Mouse (Mus musculus): ENCODE results near the gene Ephx3. TPM values are rescaled to one million over a fixed set of nuclear protein-coding genes. Genes with fewer than 3 reads are reported as not detected.

Ephx3 gene
- polyA plus RNA-seq, 1 experiment, result 0.12 TPM

DNA sequence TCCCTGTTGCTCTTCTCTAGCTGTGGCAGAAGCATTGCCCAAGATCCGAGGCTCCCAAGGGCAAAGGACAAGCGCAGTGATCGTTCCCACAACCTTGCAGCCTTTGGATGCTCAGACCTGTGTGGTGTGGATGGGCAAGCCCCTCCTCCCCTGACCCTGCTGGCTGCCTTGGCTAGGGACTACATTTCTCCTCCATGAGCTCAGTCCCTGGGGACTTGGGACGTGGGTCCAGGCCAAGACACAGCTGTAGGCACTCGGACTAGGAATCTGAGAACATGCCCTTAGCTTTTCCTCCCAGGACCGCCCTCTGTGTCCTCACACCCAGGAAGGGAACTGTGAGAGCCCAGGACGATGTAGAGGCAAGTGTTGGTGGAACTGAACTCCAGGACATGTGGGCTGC is 16.2 kb downstream of the Ephx3 start:
- no peaks in the 10 kb centered on the region for H3K36me3 ChIP-seq (ENCODE audit: control insufficient read depth, insufficient read depth)
- H3ac ChIP-seq (ENCODE audit: control insufficient read depth, insufficient read length), result no peak overlapping the region
- H3K79me2 ChIP-seq (ENCODE audit: control insufficient read depth, insufficient read depth), result no peaks in the 10 kb centered on the region
- H3K4me2 ChIP-seq (ENCODE audit: low read depth), result peak overlapping the region; percentile 68
- no peak overlapping the region for H3K4me3 ChIP-seq
- no peaks in the 10 kb centered on the region for H3K27me3 ChIP-seq (ENCODE audit: control insufficient read depth, insufficient read depth, insufficient read length)
- TF ChIP-seq MYOD1 (IDR thresholded peaks at IDR 0.05; ENCODE audit: control insufficient read depth in 1 of 3, insufficient read length in 2 of 3, low read depth in 2 of 3) (peak in 2 of 3 experiments; percentile 30 to 46), TCF3 (IDR thresholded peaks at IDR 0.05; ENCODE audit: insufficient read length, low read depth) (no peak), SRF (IDR thresholded peaks at IDR 0.05; ENCODE audit: control insufficient read depth, insufficient read length, low read depth) (peak; percentile 40), MYOG (IDR thresholded peaks at IDR 0.05; ENCODE audit: control insufficient read depth in 1 of 3, insufficient read depth in 1 of 3, insufficient read length in 2 of 3, low read depth in 2 of 3) (peak in 1 of 3 experiments; percentile 29)

DNA sequence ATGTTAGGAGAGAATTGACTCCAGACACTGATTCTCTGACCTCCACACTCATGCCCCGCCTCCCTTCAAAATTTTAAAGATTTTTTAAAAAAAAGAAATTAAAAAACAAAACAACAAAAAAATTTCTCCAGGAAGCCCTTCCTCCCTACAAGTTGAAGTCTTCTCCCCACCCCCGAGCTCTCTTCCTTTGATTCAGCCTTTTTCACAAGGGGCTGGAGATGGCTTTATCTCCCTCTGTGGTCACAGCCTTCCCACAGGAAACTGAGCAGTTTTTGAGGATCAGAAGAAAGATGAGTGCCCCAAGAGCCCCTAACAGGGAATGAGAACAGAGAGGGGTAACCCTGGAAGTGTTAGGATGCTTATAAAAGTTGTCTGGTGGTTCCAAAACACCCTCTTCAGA is 16.9 kb downstream of the Ephx3 start:
- no peak overlapping the region for H3ac ChIP-seq (ENCODE audit: control insufficient read depth, insufficient read length)
- H3K4me2 ChIP-seq (ENCODE audit: low read depth), result peak overlapping the region; percentile 68
- no peak overlapping the region for H3K4me3 ChIP-seq
- H3K36me3 ChIP-seq (ENCODE audit: control insufficient read depth, insufficient read depth), result no peaks in the 10 kb centered on the region
- H3K79me2 ChIP-seq (ENCODE audit: control insufficient read depth, insufficient read depth), result no peaks in the 10 kb centered on the region
- TF ChIP-seq MYOG (IDR thresholded peaks at IDR 0.05; ENCODE audit: control insufficient read depth in 1 of 3, insufficient read depth in 1 of 3, insufficient read length in 2 of 3, low read depth in 2 of 3) (no peak), CEBPB (IDR thresholded peaks at IDR 0.05; ENCODE audit: insufficient read depth, poor library complexity, severe bottlenecking) (no peak), POLR2AphosphoS2 (IDR thresholded peaks at IDR 0.05; ENCODE audit: insufficient read length, low read depth) (no peak), TCF12 (IDR thresholded peaks at IDR 0.05; ENCODE audit: insufficient read depth, poor library complexity, severe bottlenecking) (no peak), E2F4 (IDR thresholded peaks at IDR 0.05; ENCODE audit: insufficient read depth) (no peak)
- no peaks in the 10 kb centered on the region for H3K27me3 ChIP-seq (ENCODE audit: control insufficient read depth, insufficient read depth, insufficient read length)

DNA sequence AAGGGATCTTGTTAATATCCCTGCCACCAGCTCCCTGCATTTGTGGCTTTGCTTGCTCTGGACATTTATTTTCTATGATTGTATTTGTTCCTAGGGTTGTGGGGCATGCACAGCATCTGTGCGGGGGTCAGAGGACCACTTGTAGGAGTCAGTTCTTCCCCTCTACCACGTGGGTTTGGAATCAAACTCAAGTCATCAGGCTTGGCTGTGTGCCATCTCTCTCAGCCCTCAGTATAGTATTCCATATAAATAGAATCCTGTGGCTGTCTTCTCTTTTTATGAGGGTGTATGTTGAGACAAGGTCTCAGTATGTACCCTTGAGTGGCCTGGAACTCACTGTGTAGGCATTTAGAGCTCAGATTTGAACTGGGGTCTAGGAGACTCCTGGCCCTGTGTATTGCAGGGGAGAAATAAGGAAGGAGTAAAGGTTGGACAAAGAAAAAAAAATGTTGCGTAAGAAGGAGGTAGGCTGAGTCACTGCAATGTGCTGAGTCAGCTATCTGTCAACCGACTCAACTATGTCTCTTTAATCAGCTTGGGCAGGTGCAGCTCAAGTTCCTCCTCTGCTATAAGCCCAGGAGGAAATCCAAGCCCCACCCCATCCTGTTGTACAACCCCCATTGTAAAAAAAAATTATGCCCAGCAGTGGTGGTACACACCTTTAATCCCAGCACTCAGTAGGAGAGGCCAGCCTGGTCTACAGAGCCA is 19.7 kb downstream of the Ephx3 start:
- peak; percentile 95 for TF ChIP-seq CEBPB (IDR thresholded peaks at IDR 0.05; ENCODE audit: insufficient read depth, poor library complexity, severe bottlenecking)
- TF ChIP-seq MYOD1 (IDR thresholded peaks at IDR 0.05; ENCODE audit: control insufficient read depth in 1 of 3, insufficient read length in 2 of 3, low read depth in 2 of 3), result peak; percentile 12 to 81 (median 75)
- no peak for TF ChIP-seq USF1 (IDR thresholded peaks at IDR 0.05; ENCODE audit: low read depth)
- Histone ChIP-seq H3K27me3 (ENCODE audit: control insufficient read depth, insufficient read depth, insufficient read length) (no peaks in the 10 kb centered on the region), H3ac (ENCODE audit: control insufficient read depth, insufficient read length) (no peak overlapping the region), H3K4me3 (no peak overlapping the region), H3K4me2 (ENCODE audit: low read depth) (no peak overlapping the region), H3K36me3 (ENCODE audit: control insufficient read depth, insufficient read depth) (no peaks in the 10 kb centered on the region), H3K79me2 (ENCODE audit: control insufficient read depth, insufficient read depth) (no peaks in the 10 kb centered on the region)

DNA sequence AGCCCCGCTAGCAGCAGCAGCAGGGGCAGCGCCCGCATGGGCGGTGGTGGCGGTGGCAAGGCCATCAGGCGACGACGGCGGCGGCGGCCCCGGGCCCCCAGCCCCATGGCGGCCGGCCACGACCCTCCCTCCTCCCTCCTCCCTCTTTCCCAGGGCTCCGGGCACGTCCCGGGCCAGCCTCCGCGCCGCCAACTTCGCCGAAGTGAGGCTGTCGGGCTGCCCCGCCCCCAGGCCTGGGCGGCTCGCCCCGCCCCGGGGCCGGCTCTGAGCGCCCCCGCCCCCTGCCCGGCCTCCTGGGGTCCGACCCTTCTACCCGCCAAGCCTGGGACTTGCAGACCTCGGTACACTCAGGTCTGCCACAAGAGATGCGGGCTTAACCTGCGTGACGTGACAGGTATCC is 22.7 kb downstream of the Ephx3 start, which contains the start of gene Notch3:
Gene Notch3, minus strand, starts transcription at position 166 of the 400 bp plus-strand sequence.
- Histone ChIP-seq H3K79me2 (ENCODE audit: control insufficient read depth, insufficient read depth) (peaks cover 5% of the 10 kb centered on the region), H3K36me3 (ENCODE audit: control insufficient read depth, insufficient read depth) (no peaks in the 10 kb centered on the region), H3ac (ENCODE audit: control insufficient read depth, insufficient read length) (peak within 1 kb of the TSS; percentile 18), H3K4me2 (ENCODE audit: low read depth) (peak within 1 kb of the TSS; percentile 82), H3K4me3 (peak within 1 kb of the TSS; percentile 59), H3K27me3 (ENCODE audit: control insufficient read depth, insufficient read depth, insufficient read length) (no peaks in the 10 kb centered on the region)
- TF ChIP-seq POLR2AphosphoS2 (IDR thresholded peaks at IDR 0.05; ENCODE audit: insufficient read length, low read depth), result peak; percentile 76
- TF ChIP-seq TCF12 (IDR thresholded peaks at IDR 0.05; ENCODE audit: insufficient read depth, poor library complexity, severe bottlenecking), result no peak
- peak; percentile 71 for TF ChIP-seq POLR2A (IDR thresholded peaks at IDR 0.05; ENCODE audit: insufficient read length, low read depth)

DNA sequence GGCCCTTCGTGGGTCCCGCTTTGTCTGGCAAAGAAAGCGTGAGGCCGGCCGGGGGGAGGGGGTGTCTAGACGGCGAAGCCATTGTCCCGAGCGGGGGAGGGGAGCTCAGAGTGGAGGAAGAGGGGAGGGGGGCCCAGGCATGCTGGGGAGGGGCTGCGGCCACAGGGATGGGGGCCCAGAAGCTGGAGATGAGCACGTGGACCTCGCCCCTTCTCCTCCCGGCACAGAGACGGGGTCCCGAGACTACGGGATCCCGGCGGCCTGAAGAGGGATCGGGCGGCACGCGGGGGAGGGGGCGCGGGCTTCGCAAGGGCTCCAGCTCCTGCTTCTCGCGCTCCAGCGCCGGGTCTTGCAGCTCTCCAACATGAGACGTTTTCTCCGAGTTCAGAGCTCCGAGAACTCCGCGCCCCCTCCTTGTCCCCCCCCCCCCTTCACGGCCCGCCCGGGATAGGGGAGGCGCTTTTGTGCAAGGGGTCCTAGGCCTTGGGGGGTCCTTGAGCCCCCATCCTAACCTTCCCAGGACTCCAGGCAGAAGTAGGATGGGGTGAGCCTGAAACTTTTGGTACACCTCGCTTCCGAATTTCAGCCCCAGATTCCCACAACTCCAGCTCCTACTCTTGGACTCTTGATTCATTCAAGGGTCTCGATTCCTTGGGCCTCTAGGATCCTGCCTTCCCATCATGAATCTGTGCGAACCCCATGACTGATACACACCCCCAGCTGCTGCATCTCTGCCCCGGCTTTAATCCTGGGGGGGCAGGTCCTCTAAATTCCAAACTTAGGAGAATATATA is 23.4 kb downstream of the Ephx3 start:
- TF ChIP-seq MYOG (IDR thresholded peaks at IDR 0.05; ENCODE audit: control insufficient read depth in 1 of 3, insufficient read depth in 1 of 3, insufficient read length in 2 of 3, low read depth in 2 of 3) (peak in 1 of 3 experiments; percentile 9), CEBPB (IDR thresholded peaks at IDR 0.05; ENCODE audit: insufficient read depth, poor library complexity, severe bottlenecking) (no peak), POLR2A (IDR thresholded peaks at IDR 0.05; ENCODE audit: insufficient read length, low read depth) (no peak), MYOD1 (IDR thresholded peaks at IDR 0.05; ENCODE audit: control insufficient read depth in 1 of 3, insufficient read length in 2 of 3, low read depth in 2 of 3) (no peak)
- H3ac ChIP-seq (ENCODE audit: control insufficient read depth, insufficient read length), result peak overlapping the region; percentile 18
- H3K4me2 ChIP-seq (ENCODE audit: low read depth), result peak overlapping the region; percentile 82
- H3K4me3 ChIP-seq, result peak overlapping the region; percentile 59
- no peaks in the 10 kb centered on the region for H3K36me3 ChIP-seq (ENCODE audit: control insufficient read depth, insufficient read depth)
- H3K27me3 ChIP-seq (ENCODE audit: control insufficient read depth, insufficient read depth, insufficient read length), result no peaks in the 10 kb centered on the region
- peaks cover 5% of the 10 kb centered on the region for H3K79me2 ChIP-seq (ENCODE audit: control insufficient read depth, insufficient read depth)

All from myocyte (in vitro differentiated cells).